Comparison of ENCODE assay signal across 9 mouse cellular contexts in genomic region chr6:37398943-37399342, GRCm38 (mm10). TPM values are rescaled to one million over a fixed set of nuclear protein-coding genes. Genes with fewer than 3 reads are reported as not detected.
DNase-seq lines count a peak whose midpoint lies in the region; ATAC-seq and TF ChIP-seq lines count a peak whose summit lies in the region.
"Had no signal": no experiment of that assay in that cellular context is flagged by ENCODE, and none has a peak within 500 bp of the region (broad histone marks: within the 10 kb centered on the region; RNA-seq: fewer than 3 reads in every experiment).

No protein-coding gene starts in this region.

- 10% methylated on average over 10 of the region's 10 CpGs for WGBS in heart, embryonic 16.5 days
- 14% methylated on average over 10 of the region's 10 CpGs for WGBS in lung, postnatal 0 days
- WGBS in forebrain, embryonic 15.5 days = 90% methylated on average over 10 of the region's 10 CpGs

- no peaks in the 10 kb centered on the region for H3K36me3 ChIP-seq in heart, embryonic 16.5 days (ENCODE audit: control insufficient read depth, insufficient read depth)
- no peaks in the 10 kb centered on the region for H3K36me3 ChIP-seq in lung, postnatal 0 days (ENCODE audit: insufficient read depth, low read length)
- H3K36me3 ChIP-seq in forebrain, embryonic 15.5 days = no peaks in the 10 kb centered on the region

- H3K4me3 ChIP-seq in heart, embryonic 16.5 days (ENCODE audit: low read length) = no peak overlapping the region
- H3K4me3 ChIP-seq in lung, postnatal 0 days (ENCODE audit: low read depth, low read length) = no peak overlapping the region
- no peak overlapping the region for H3K4me3 ChIP-seq in forebrain, embryonic 15.5 days

- H3K4me1 ChIP-seq in heart, embryonic 16.5 days (ENCODE audit: control insufficient read depth, insufficient read depth, low read length) = peaks cover 84% of the 10 kb centered on the region
- H3K4me1 ChIP-seq in lung, postnatal 0 days (ENCODE audit: insufficient read depth, low read depth, low read length) = peaks cover 23% of the 10 kb centered on the region; the same call in 1 of the 2 replicates
- H3K4me1 ChIP-seq in forebrain, embryonic 15.5 days = no peaks in the 10 kb centered on the region

- H3K9me3 ChIP-seq in heart, embryonic 16.5 days (replicated peaks; ENCODE audit: control insufficient read depth, low read length) = no peaks in the 10 kb centered on the region
- no peaks in the 10 kb centered on the region for H3K9me3 ChIP-seq in lung, postnatal 0 days (ENCODE audit: low read length)
- no peaks in the 10 kb centered on the region for H3K9me3 ChIP-seq in forebrain, embryonic 15.5 days

- H3K27me3 ChIP-seq in heart, embryonic 16.5 days (ENCODE audit: control insufficient read depth, insufficient read depth, low read length) = no peaks in the 10 kb centered on the region
- no peaks in the 10 kb centered on the region for H3K27me3 ChIP-seq in lung, postnatal 0 days (replicated peaks; ENCODE audit: insufficient read depth, low read length)
- H3K27me3 ChIP-seq in forebrain, embryonic 15.5 days = no peaks in the 10 kb centered on the region

- peak; percentile 57 for ATAC-seq in activated CD4-positive, CD25-positive, alpha-beta regulatory T cell, adult 4 months
- ATAC-seq in heart, embryonic 16.5 days (replicated peaks; ENCODE audit: extremely low read depth, insufficient read depth, low FRiP score) = peak; percentile 46
- peak; percentile 85 for ATAC-seq in lung, postnatal 0 days
- no peak for ATAC-seq in forebrain, embryonic 15.5 days (replicated peaks)
- ATAC-seq in megakaryocyte progenitor cell, adult 5-6 weeks (replicated peaks; ENCODE audit: poor library complexity) = no peak

- H3K4me2 ChIP-seq in heart, embryonic 16.5 days (ENCODE audit: low read depth, low read length) = no peak overlapping the region
- no peak overlapping the region for H3K4me2 ChIP-seq in lung, postnatal 0 days (replicated peaks; ENCODE audit: low read depth, low read length)
- no peak overlapping the region for H3K4me2 ChIP-seq in forebrain, embryonic 15.5 days (replicated peaks)

- TF ChIP-seq CTCF in lung, postnatal 0 days (IDR thresholded peaks at IDR 0.05) = no peak

- peak; percentile 20 to 37 for DNase-seq in frontal cortex, adult 2 months (ENCODE audit: extremely low spot score in 1 of 2, low spot score in 1 of 2)
- no peak for DNase-seq in frontal cortex, postnatal 25 days (ENCODE audit: low spot score in 2 of 2)
- peak; percentile 86 for DNase-seq in lung, postnatal 0 days (ENCODE audit: low spot score)
- no peak for DNase-seq in cerebellum, postnatal 25 days
- DNase-seq: cerebellum, postnatal 14 days had no signal

- peak overlapping the region; percentile 22; the same call in 1 of the 2 replicates for H3K9ac ChIP-seq in heart, embryonic 16.5 days (ENCODE audit: low read length)
- no peak overlapping the region for H3K9ac ChIP-seq in lung, postnatal 0 days (replicated peaks; ENCODE audit: low read depth)
- no peak overlapping the region for H3K9ac ChIP-seq in forebrain, embryonic 15.5 days (replicated peaks)

- H3K27ac ChIP-seq in heart, embryonic 16.5 days (ENCODE audit: low read length) = peak overlapping the region; percentile 70
- H3K27ac ChIP-seq in lung, postnatal 0 days (ENCODE audit: low read length) = no peak overlapping the region
- H3K27ac ChIP-seq in forebrain, embryonic 15.5 days (replicated peaks) = no peak overlapping the region

- TF ChIP-seq EP300 in lung, postnatal 0 days (IDR thresholded peaks at IDR 0.05) = peak; percentile 80

RNA-seq across cellular contexts. Expression of gene Creb3l2, which starts 43.0 kb away (rescaled TPM):
- polyA plus RNA-seq in frontal cortex, adult 2 months (2012; rRNA removed) = 5.6 and 5.7 TPM in 2 replicates
- polyA plus RNA-seq in activated CD4-positive, CD25-positive, alpha-beta regulatory T cell, adult 4 months (2017; shearing (Covaris generic)) = 1 to 10 TPM; 3.0 to 3.6 TPM
- polyA plus RNA-seq in heart, embryonic 16.5 days (2015; fragmentation: Nextera tagmentation; extraction: Ambion mirVana) = 28.0 and 28.2 TPM in 2 replicates
- polyA plus RNA-seq in lung, postnatal 0 days (2015; fragmentation: Nextera tagmentation; extraction: Ambion mirVana) = 23.6 and 23.8 TPM in 2 replicates
- 2.7 and 2.9 TPM in 2 replicates for polyA plus RNA-seq in forebrain, embryonic 15.5 days (2015; fragmentation: Nextera tagmentation; extraction: Ambion mirVana)
- total RNA-seq in megakaryocyte progenitor cell, adult 5-6 weeks (2015) = 9.3 and 11.2 TPM in 2 replicates
- total RNA-seq in megakaryocyte progenitor cell, adult 5-6 weeks (2017) = 2.2 and 2.9 TPM in 2 replicates

Comparison
In these comparisons a context has a peak if more than half of its experiments do, and no peak if none do; other contexts are left out.
1. DNase-seq: peak in frontal cortex, adult 2 months (2 of 2) and lung, postnatal 0 days (single experiment); none in frontal cortex, postnatal 25 days (0 of 2) and cerebellum, postnatal 25 days (0 of 2).
2. ATAC-seq: peak in activated CD4-positive, CD25-positive, alpha-beta regulatory T cell, adult 4 months (single experiment), heart, embryonic 16.5 days (single experiment) and lung, postnatal 0 days (single experiment); none in forebrain, embryonic 15.5 days (single experiment) and megakaryocyte progenitor cell, adult 5-6 weeks (single experiment).